Mouse (Mus musculus) megakaryocyte, embryonic 14.5 days (primary cell): Measurements from ENCODE around the gene Slc34a2. TPM values are rescaled to one million over a fixed set of nuclear protein-coding genes. Genes with fewer than 3 reads are reported as not detected.

Experiments
- H3K27me3 ChIP-seq: replicated peaks from 2 replicates; pipeline ENCODE3; 2012; ENCODE audit warnings: inconsistent platforms
- H3K36me3 ChIP-seq: replicated peaks from 2 replicates; pipeline ENCODE3; 2012; ENCODE audit warnings: low read length, inconsistent platforms, mixed read lengths
- H3K4me1 ChIP-seq: 2 replicates; pipeline ENCODE4 v1.6.1; 2012; ENCODE audit warnings: inconsistent platforms
- H3K4me3 ChIP-seq: replicated peaks from 2 replicates; pipeline ENCODE3; 2012; ENCODE audit warnings: moderate library complexity, mild to moderate bottlenecking, inconsistent platforms
- H3K9me3 ChIP-seq: 2 replicates; pipeline ENCODE4 v1.6.1; 2012; ENCODE audit warnings: inconsistent platforms
- FLI1 ChIP-seq: IDR thresholded peaks from 2 replicates; pipeline ENCODE4 v1.6.1; 2012; ENCODE audit warnings: low read length, inconsistent platforms, mixed read lengths
- GATA1 ChIP-seq: IDR thresholded peaks from 3 replicates; pipeline ENCODE4 v1.6.1; 2012; ENCODE audit warnings: mixed read lengths, low read length, inconsistent platforms, borderline replicate concordance
- polyA plus RNA-seq: library from polyadenylated mRNA; stranded (reverse); fragments of >175 nt; gene quantifications from 2 replicates; pipeline ENCODE4 v1.2.3, GENCODE M21; 2012; ENCODE audit warnings: low replicate concordance; ENCODE audit not compliant: insufficient read depth

The Slc34a2 gene
- polyA plus RNA-seq, 1 experiment: not detected

GRCm38 (mm10) chr5:53108026-53108425 is 70.1 kb downstream of the Slc34a2 start:
- no peak overlapping the region for H3K4me3 ChIP-seq
- H3K9me3 ChIP-seq: peaks cover 7% of the 10 kb centered on the region
- no peaks in the 10 kb centered on the region for H3K36me3 ChIP-seq
- H3K27me3 ChIP-seq: no peaks in the 10 kb centered on the region
- TF ChIP-seq GATA1: no peak
- no peak for TF ChIP-seq FLI1
- H3K4me1 ChIP-seq: no peaks in the 10 kb centered on the region

- Histone ChIP-seq H3K4me3 (no peak overlapping the region), H3K4me1 (no peaks in the 10 kb centered on the region), H3K27me3 (no peaks in the 10 kb centered on the region), H3K9me3 (peaks cover 12% of the 10 kb centered on the region), H3K36me3 (no peaks in the 10 kb centered on the region)
- no peak for TF ChIP-seq FLI1
- TF ChIP-seq GATA1: no peak
Observed at GRCm38 (mm10) chr5:53108668-53109067, 70.8 kb downstream of the Slc34a2 start.

- H3K9me3 ChIP-seq: peaks cover 15% of the 10 kb centered on the region
- no peaks in the 10 kb centered on the region for H3K36me3 ChIP-seq
- H3K4me1 ChIP-seq: no peaks in the 10 kb centered on the region
- TF ChIP-seq GATA1 (no peak), FLI1 (no peak)
- no peaks in the 10 kb centered on the region for H3K27me3 ChIP-seq
- H3K4me3 ChIP-seq: no peak overlapping the region
Observed at GRCm38 (mm10) chr5:53110225-53110624, 72.3 kb downstream of the Slc34a2 start.

GRCm38 (mm10) chr5:53111036-53111435 is 73.2 kb downstream of the Slc34a2 start:
- peaks cover 15% of the 10 kb centered on the region for H3K9me3 ChIP-seq
- no peaks in the 10 kb centered on the region for H3K27me3 ChIP-seq
- no peaks in the 10 kb centered on the region for H3K36me3 ChIP-seq
- TF ChIP-seq GATA1 (no peak), FLI1 (no peak)
- H3K4me3 ChIP-seq: no peak overlapping the region
- H3K4me1 ChIP-seq: no peaks in the 10 kb centered on the region

- H3K4me1 ChIP-seq: no peaks in the 10 kb centered on the region
- H3K4me3 ChIP-seq: no peak overlapping the region
- no peaks in the 10 kb centered on the region for H3K36me3 ChIP-seq
- no peak for TF ChIP-seq GATA1
- TF ChIP-seq FLI1: no peak
- H3K9me3 ChIP-seq: peaks cover 15% of the 10 kb centered on the region
- H3K27me3 ChIP-seq: no peaks in the 10 kb centered on the region
Observed at GRCm38 (mm10) chr5:53112942-53113341, 75.1 kb downstream of the Slc34a2 start.

GRCm38 (mm10) chr5:53114616-53115267 is 76.9 kb downstream of the Slc34a2 start:
- H3K36me3 ChIP-seq: no peaks in the 10 kb centered on the region
- H3K9me3 ChIP-seq: peaks cover 15% of the 10 kb centered on the region
- no peaks in the 10 kb centered on the region for H3K4me1 ChIP-seq
- TF ChIP-seq GATA1 (no peak), FLI1 (no peak)
- H3K4me3 ChIP-seq: no peak overlapping the region
- H3K27me3 ChIP-seq: no peaks in the 10 kb centered on the region

GRCm38 (mm10) chr5:53118212-53118611 is 80.3 kb downstream of the Slc34a2 start:
- H3K4me3 ChIP-seq: no peak overlapping the region
- no peaks in the 10 kb centered on the region for H3K36me3 ChIP-seq
- peaks cover 2% of the 10 kb centered on the region for H3K27me3 ChIP-seq
- H3K9me3 ChIP-seq: peaks cover 6% of the 10 kb centered on the region
- no peaks in the 10 kb centered on the region for H3K4me1 ChIP-seq
- TF ChIP-seq GATA1 (no peak), FLI1 (no peak)

- TF ChIP-seq GATA1 (no peak), FLI1 (no peak)
- H3K4me1 ChIP-seq: no peaks in the 10 kb centered on the region
- no peak overlapping the region for H3K4me3 ChIP-seq
- no peaks in the 10 kb centered on the region for H3K36me3 ChIP-seq
- peaks cover 2% of the 10 kb centered on the region for H3K27me3 ChIP-seq
- H3K9me3 ChIP-seq: no peaks in the 10 kb centered on the region
Observed at GRCm38 (mm10) chr5:53119689-53120088, 81.8 kb downstream of the Slc34a2 start.

Other genes starting within 250 kb of the Slc34a2 start
- gene Anapc4, start 204.1 kb upstream of the Slc34a2 start, polyA plus RNA-seq: 2.4 and 4.8 TPM in 2 replicates
- gene Sel1l3, start 175.8 kb downstream of the Slc34a2 start, polyA plus RNA-seq: 0.08 TPM in 1 of 2 replicates, not detected in the other
- gene Smim20, start 229.0 kb downstream of the Slc34a2 start, polyA plus RNA-seq: 34.9 and 143 TPM in 2 replicates